Mouse (Mus musculus): Measurements from ENCODE around the gene Galntl5.

GRCm38 (mm10) chr5:25245806-25246472, 64.7 kb downstream of the Galntl5 start:
- TF ChIP-seq EP300 (optimal IDR thresholded peaks at IDR 0.05) (no peak), CTCF (IDR thresholded peaks at IDR 0.05; ENCODE audit: low read depth) (no peak)

All from stomach, postnatal 0 days (tissue).